Mouse (Mus musculus) MEL (cell line): ENCODE data around the gene Aldh4a1.

Source experiments
- BHLHE40 ChIP-seq: IDR thresholded peaks from 2 replicates; pipeline ENCODE4 v1.6.1; 2012; ENCODE audit warnings: low read depth, mild to moderate bottlenecking, inconsistent platforms, low read length, improper control_type of control experiment, borderline replicate concordance
- HCFC1 ChIP-seq: IDR thresholded peaks from 2 replicates; pipeline ENCODE4 v1.6.1; 2012; ENCODE audit warnings: low read depth, mild to moderate bottlenecking, inconsistent platforms, low read length, improper control_type of control experiment, moderate library complexity
- POLR2A ChIP-seq, 2 experiments: IDR thresholded peaks; 2 replicates each; pipeline ENCODE4 v1.6.1; 2011 to 2012; ENCODE audit warnings: low read length in 2 of 2, mild to moderate bottlenecking in 2 of 2, control low read depth in 1 of 2, improper control_type of control experiment in 1 of 2, low read depth in 1 of 2, moderate library complexity in 1 of 2; ENCODE audit not compliant: control insufficient read depth in 1 of 2, insufficient read depth in 1 of 2, poor library complexity in 1 of 2
- ZC3H11A ChIP-seq: IDR thresholded peaks from 2 replicates; pipeline ENCODE4 v1.6.1; 2012; ENCODE audit warnings: low read depth, mild to moderate bottlenecking, inconsistent platforms, low read length, improper control_type of control experiment
- ZNF384 ChIP-seq: IDR thresholded peaks from 2 replicates; pipeline ENCODE4 v1.6.1; 2012; ENCODE audit warnings: low read depth, mild to moderate bottlenecking, inconsistent platforms, low read length, improper control_type of control experiment

GRCm38 (mm10) chr4:139594062-139594461, 28.6 kb upstream of the Aldh4a1 start:
- TF ChIP-seq ZC3H11A (no peak), POLR2A (IDR thresholded peaks at IDR 0.05; ENCODE audit: control insufficient read depth in 1 of 2, insufficient read depth in 1 of 2, low read depth in 1 of 2, low read length in 2 of 2, poor library complexity in 1 of 2) (no peak), BHLHE40 (no peak), ZNF384 (no peak), HCFC1 (no peak)
